19 mouse cellular contexts compared by ENCODE assay signal in the genomic region with DNA sequence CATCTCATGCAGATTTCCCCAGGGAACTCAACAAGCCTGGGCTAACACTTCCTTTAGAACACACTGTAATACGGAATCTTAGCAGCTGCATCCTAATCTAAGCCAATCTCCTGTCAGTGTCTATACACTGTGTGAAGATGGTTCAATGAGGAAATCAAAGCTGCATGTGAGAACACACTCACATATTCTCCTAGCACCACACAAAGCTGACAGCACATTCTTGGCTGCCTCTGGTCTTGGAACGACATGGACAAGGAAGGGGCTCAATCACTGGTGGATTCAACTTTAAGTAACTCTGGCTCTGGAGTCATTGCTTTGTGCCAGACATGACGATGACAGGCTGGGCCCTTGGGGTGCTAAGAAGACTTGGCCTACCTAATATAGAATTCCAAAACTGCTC.
A peak's percentile ranks its signal among the peaks of the same experiment; 100 is the strongest.
DNase-seq lines count a peak whose midpoint lies in the region; ATAC-seq and TF ChIP-seq lines count a peak whose summit lies in the region.
"Had no signal": no experiment of that assay in that cellular context is flagged by ENCODE, and none has a peak within 500 bp of the region (broad histone marks: within the 10 kb centered on the region; RNA-seq: fewer than 3 reads in every experiment).

No protein-coding gene starts in this region.

- H3K27ac ChIP-seq in heart, embryonic 11.5 days (ENCODE audit: low read depth, low read length) = no peak overlapping the region
- no peak overlapping the region; the same call in 1 of the 2 replicates for H3K27ac ChIP-seq in lung, embryonic 14.5 days (ENCODE audit: low read depth)
- H3K27ac ChIP-seq: embryonic facial prominence, embryonic 10.5 days; hindbrain, embryonic 13.5 days; intestine, embryonic 15.5 days had no signal

- WGBS in heart, embryonic 11.5 days (ENCODE audit: insufficient replicate concordance) = 67% methylated on average over 3 of the region's 3 CpGs
- WGBS in lung, embryonic 14.5 days = 40% methylated on average over 3 of the region's 3 CpGs

- H3K4me1 ChIP-seq in heart, embryonic 11.5 days (ENCODE audit: control insufficient read depth, insufficient read depth, low read length) = no peaks in the 10 kb centered on the region
- H3K4me1 ChIP-seq in lung, embryonic 14.5 days (ENCODE audit: insufficient read depth) = no peaks in the 10 kb centered on the region
- H3K4me1 ChIP-seq: embryonic facial prominence, embryonic 10.5 days; hindbrain, embryonic 13.5 days; intestine, embryonic 15.5 days had no signal

- peak; percentile 74 for DNase-seq in heart, adult 11 months
- DNase-seq in lung, embryonic 14.5 days = peak; percentile 77
- DNase-seq in lung, adult 18-20 months = no peak
- peak; percentile 35 for DNase-seq in brain, embryonic 14.5 days (ENCODE audit: low read depth)
- peak; percentile 17 for DNase-seq in lung, postnatal 14 days
- no peak for DNase-seq in gastrocnemius, postnatal 4 days (ENCODE audit: low spot score in 2 of 2)
- DNase-seq: adrenal gland, postnatal 14 days; cerebellum, adult 2 months; cerebellum, postnatal 10 days; gastrocnemius, postnatal 14 days; heart, postnatal 36 days had no signal

- H3K36me3 ChIP-seq in heart, embryonic 11.5 days (ENCODE audit: control insufficient read depth, insufficient read depth, low read length) = no peaks in the 10 kb centered on the region
- no peaks in the 10 kb centered on the region for H3K36me3 ChIP-seq in lung, embryonic 14.5 days (ENCODE audit: insufficient read depth)
- H3K36me3 ChIP-seq: embryonic facial prominence, embryonic 10.5 days; hindbrain, embryonic 13.5 days; intestine, embryonic 15.5 days had no signal

- no peak for ATAC-seq in heart, embryonic 11.5 days (replicated peaks; ENCODE audit: insufficient number of reproducible peaks, low FRiP score, low TSS enrichment)
- peak; percentile 95 for ATAC-seq in lung, embryonic 14.5 days (ENCODE audit: insufficient read depth)
- ATAC-seq: activated CD4-positive, CD25-positive, alpha-beta regulatory T cell, adult 4 months; forebrain, embryonic 16.5 days; intestine, embryonic 15.5 days; Patski had no signal

- H3K4me2 ChIP-seq in heart, embryonic 11.5 days = no peak overlapping the region
- no peak overlapping the region for H3K4me2 ChIP-seq in lung, embryonic 14.5 days
- H3K4me2 ChIP-seq: hindbrain, embryonic 13.5 days; intestine, embryonic 15.5 days had no signal

- H3K9me3 ChIP-seq in heart, embryonic 11.5 days (replicated peaks; ENCODE audit: control insufficient read depth, low read length) = no peaks in the 10 kb centered on the region
- no peaks in the 10 kb centered on the region for H3K9me3 ChIP-seq in lung, embryonic 14.5 days (ENCODE audit: low read depth, low read length)
- H3K9me3 ChIP-seq: embryonic facial prominence, embryonic 10.5 days; hindbrain, embryonic 13.5 days; intestine, embryonic 15.5 days had no signal

- no peak for TF ChIP-seq CTCF in lung, embryonic 14.5 days (IDR thresholded peaks at IDR 0.05; ENCODE audit: low read depth)
- no peak for TF ChIP-seq CTCF in brain, embryonic 14.5 days (IDR thresholded peaks at IDR 0.05; ENCODE audit: borderline replicate concordance, extremely low read depth, insufficient read depth, insufficient read length)

- no peak for TF ChIP-seq POLR2A in brain, embryonic 14.5 days (IDR thresholded peaks at IDR 0.05; ENCODE audit: borderline replicate concordance, extremely low read depth, insufficient read depth, insufficient read length, poor library complexity, severe bottlenecking)

- H3K4me3 ChIP-seq in heart, embryonic 11.5 days (ENCODE audit: low read depth, low read length) = no peak overlapping the region
- no peak overlapping the region for H3K4me3 ChIP-seq in lung, embryonic 14.5 days (ENCODE audit: low read depth, low read length)
- H3K4me3 ChIP-seq: embryonic facial prominence, embryonic 10.5 days; hindbrain, embryonic 13.5 days; intestine, embryonic 15.5 days had no signal

- no peaks in the 10 kb centered on the region for H3K27me3 ChIP-seq in heart, embryonic 11.5 days (ENCODE audit: control insufficient read depth, insufficient read depth, low read length)
- H3K27me3 ChIP-seq in lung, embryonic 14.5 days (ENCODE audit: insufficient read depth, low read length) = no peaks in the 10 kb centered on the region
- H3K27me3 ChIP-seq: CH12.LX; hindbrain, embryonic 13.5 days; intestine, embryonic 15.5 days; Patski had no signal

- H3K9ac ChIP-seq in heart, embryonic 11.5 days (ENCODE audit: low read depth, low read length) = no peak overlapping the region
- no peak overlapping the region for H3K9ac ChIP-seq in lung, embryonic 14.5 days
- H3K9ac ChIP-seq: hindbrain, embryonic 13.5 days; intestine, embryonic 15.5 days had no signal

Comparison
In these comparisons a context has a peak if more than half of its experiments do, and no peak if none do; other contexts are left out.
1. DNase-seq: peak in heart, adult 11 months (single experiment), lung, embryonic 14.5 days (single experiment), brain, embryonic 14.5 days (single experiment) and lung, postnatal 14 days (single experiment); none in lung, adult 18-20 months (0 of 2) and gastrocnemius, postnatal 4 days (0 of 2).